Mouse (Mus musculus) left cerebral cortex, adult 8-10 months (tissue): Measurements from ENCODE around the gene Fchsd2. TPM values are rescaled to one million over a fixed set of nuclear protein-coding genes. Genes with fewer than 3 reads are reported as not detected.

Source experiments
- DNase-seq, 2 experiments: peaks; one replicate each; pipeline ENCODE4 v3.0.0; 2022; ENCODE audit warnings: low spot score in 2 of 2
- total RNA-seq, 4 experiments: library from RNA; stranded (reverse); gene quantifications; 2 replicates each; pipeline ENCODE4 v1.2.4; 2022

The Fchsd2 gene
- 10 to 100 TPM; 44.1 to 47.7 (median 46.5) TPM for total RNA-seq

DNA sequence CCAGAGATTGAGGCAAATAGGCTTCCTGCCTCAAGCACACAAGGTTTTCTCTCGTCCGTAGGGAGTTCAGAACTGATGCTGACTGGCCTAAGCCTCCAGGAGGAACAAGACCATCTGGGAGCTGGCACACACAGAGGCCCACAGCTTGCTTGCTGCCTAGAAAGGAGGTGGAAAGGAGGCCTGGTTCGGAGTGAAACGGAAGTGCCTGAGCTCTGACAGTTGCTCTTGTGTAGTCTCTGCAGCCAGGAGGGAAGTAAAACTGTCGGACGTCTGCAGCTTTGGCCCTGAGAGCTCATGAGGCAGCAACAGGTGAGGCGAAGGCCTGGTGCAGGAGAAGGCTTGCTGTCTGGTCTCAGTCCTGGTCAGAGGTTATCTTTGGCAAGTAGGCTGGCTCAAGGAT lies at the start of gene Fchsd2:
Fchsd2 (plus strand) TSS at position 246 of the 400 bp plus-strand sequence.
- no peak for DNase-seq

- no peak for DNase-seq
These were observed 48.7 kb upstream of the Fchsd2 start for GRCm38 (mm10) chr7:101043846-101044541.

DNA sequence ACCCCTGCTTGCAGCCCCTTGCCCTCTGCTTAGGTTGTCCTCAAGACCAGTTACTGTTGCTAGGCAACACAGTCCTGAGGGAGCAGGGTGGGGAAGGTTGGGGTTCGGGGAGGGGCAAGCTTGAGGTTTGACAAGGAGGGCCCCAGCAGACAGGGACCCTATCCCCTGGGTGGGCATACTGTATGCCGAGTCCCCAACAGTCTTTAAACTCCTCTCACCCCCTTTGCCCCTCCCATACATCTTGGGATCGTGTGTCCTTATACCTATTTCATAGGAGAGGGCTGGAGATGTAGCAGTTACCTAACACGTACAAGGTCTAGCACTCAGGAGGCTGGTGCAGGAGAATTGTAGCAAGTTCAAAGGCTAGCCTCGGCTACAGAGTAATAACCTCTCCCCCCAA lies 44.4 kb upstream of the Fchsd2 start:
- DNase-seq, result no peak

DNA sequence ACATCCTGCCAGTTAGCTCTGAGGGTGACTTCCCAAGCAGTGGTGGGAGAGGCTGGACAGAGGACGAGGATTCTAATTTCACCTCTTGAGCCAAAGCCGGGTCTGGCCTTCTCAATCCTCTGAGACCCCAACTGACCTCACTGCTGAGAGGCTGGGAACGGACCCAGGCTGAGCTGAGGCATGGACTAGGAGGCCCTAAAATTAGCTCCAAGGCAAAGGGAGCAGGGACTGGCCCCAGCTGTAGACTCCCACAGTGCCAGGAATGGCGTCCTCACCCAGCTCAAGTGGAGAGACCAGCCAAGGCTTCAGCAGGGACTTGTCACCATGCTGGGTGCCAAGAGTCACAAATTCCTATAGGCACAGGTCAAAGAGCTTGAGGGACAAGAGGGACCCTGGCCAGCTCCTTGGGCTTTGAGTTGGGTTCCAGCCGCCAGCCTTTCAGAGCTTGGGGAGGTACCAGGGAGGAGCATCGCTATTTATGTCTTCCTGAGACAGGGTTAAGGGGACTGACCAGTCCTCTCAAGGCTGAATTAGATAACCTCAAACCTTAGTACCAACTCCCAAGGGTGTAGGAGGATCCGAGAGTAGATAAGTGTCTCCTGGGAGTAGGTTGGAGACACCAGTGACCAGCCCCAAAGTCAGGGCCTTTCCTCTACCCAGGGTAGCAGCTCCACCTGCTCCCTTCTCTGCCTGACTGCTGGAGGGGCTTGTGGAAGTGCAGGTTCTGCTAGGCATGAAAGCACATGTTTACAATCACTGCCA lies 43.2 kb upstream of the Fchsd2 start:
- no peak for DNase-seq

DNA sequence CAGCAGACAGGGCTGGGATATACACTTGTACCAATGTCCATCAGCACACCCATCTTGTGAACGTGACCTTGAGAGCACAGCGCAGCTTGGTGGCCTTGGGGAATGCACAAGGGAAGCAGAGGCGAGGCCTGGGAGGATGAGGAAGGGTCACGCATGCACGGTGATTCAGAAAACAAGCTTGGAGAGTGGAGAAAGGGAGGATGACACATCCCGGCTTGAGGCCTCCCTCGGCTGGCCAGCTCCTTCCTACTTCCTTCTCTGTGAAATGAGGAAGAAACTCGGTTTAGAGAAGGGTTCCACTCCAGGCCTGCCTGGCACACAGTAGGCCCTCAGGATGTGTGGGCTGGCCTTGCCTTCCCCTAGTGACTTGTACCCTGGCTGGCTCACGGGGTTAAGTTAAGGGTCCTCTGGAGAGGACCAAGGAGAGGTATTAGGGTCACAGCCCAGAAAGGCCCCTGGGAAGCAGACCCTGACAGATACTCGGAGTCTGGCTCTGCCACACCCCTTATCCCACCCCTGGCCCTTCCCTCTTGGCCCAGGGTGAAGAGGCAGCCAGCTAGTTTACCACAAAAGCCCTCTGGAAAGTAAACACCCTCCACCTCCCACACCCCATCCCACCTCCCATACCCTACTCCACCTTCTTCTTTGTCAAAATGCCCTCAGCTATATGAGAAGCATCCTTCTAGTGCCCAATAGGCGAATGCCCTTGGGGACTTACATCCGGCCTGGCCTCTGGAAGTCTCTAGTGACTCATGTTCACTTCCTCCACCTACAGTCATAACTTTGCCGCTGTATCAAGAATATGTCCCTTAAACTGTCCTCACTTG lies 41.7 kb upstream of the Fchsd2 start:
- no peak for DNase-seq

GRCm38 (mm10) chr7:101051551-101052221 lies 41.0 kb upstream of the Fchsd2 start:
- DNase-seq, result peak; percentile 16 to 22

- no peak for DNase-seq
These were observed 39.5 kb upstream of the Fchsd2 start for GRCm38 (mm10) chr7:101053136-101053535.

DNA sequence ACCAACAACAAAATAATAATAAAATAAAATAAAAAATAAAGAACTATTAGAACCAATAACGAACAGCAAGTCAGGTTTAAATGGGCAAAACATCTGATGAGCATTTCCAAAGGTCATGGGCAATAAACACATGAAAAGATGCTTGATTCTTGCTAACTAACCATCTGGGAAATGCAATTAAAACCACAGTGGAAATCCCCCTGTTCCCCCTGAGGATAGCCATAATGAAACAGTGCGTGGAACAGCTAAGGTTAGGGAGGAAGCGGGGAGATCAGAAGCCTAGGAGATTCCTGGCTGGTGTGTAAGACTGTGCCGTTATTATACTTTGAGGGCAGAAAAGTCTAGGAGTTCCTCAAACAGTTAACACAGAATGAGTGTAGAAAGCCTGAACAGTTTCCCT lies 35.4 kb upstream of the Fchsd2 start:
- DNase-seq, result no peak

GRCm38 (mm10) chr7:101059188-101059587 lies 33.5 kb upstream of the Fchsd2 start:
- DNase-seq, result no peak

- no peak for DNase-seq
These were observed 32.2 kb upstream of the Fchsd2 start for GRCm38 (mm10) chr7:101060476-101060875.

GRCm38 (mm10) chr7:101061381-101061780 lies 31.3 kb upstream of the Fchsd2 start:
- DNase-seq, result peak; percentile 53 to 79

DNA sequence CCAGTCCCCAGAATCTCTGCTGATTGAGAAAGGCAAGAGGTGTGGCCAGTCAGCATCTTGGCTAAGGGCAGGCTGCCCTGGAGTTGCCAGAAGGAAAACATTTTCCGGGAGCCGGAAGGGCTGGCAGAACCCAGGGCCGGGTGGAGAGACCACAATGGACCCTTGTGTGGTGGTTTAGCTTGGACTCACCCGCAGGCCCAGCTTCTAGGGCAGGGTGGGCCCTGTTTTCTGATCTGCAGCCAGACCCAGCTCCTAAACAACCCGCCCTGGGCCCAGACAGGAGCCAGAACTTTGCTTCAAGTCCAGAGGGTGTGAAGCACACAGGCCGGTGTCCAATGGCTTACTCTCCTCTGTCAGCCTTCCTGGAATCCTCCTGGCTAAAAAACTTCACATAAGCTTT lies 30.4 kb upstream of the Fchsd2 start:
- peak; percentile 6 to 69 for DNase-seq

DNA sequence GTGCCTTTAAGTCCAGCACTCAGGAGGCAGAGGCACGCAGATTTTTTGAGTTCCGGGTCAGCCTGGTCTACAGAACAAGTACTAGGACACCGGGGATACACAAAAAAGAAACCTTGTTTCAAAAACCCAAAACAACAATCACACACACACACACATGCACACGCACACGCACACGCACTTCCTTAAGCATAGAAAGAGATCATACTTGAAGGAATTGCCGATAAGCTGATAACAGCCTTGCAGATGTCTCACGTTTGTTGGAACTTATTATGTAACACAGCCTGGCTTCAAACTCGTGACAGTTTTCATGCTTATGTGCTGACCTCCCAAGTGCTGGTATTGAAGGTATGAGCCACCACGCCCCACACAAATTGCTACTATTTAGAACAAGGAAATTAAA lies 29.1 kb upstream of the Fchsd2 start:
- no peak for DNase-seq

- DNase-seq, result no peak
These were observed 27.7 kb upstream of the Fchsd2 start for GRCm38 (mm10) chr7:101064697-101065688.

- DNase-seq, result no peak
These were observed 26.7 kb upstream of the Fchsd2 start for GRCm38 (mm10) chr7:101066009-101066408.

DNA sequence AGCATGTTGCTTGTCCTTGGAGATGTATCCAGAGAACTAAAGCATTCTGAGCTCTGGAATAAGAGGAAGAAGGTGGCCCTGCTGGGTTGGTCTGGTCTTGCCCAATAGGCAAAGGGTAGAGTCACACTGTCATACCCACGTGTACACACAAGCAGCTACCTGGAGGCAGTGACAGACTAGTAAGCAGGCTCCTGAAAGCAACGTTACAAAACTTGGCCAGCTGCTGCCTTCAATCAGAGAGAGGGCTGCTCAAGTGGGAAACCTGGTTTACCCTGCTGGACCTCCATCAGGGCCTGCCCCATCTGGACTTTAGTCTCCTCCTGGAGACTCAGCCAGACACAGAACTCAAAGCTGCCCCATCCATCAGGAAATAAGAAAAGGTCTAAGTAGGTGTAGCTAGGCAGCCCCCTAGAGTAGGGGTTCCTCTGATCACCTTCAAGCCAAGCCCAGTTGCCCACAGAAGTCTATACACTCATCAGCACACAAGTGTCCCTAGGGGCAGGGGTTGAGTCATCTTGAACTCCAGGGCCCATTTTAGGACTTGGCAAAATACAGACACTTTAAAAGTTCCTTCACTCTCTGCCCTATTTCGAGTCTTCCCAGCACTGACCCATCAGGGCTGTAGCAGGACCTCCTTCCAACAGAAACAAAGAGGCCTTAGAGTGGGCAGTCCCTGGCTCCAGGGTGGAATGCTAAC lies 25.9 kb upstream of the Fchsd2 start:
- no peak for DNase-seq

- DNase-seq, result no peak
These were observed 25.1 kb upstream of the Fchsd2 start for GRCm38 (mm10) chr7:101067521-101067920.

GRCm38 (mm10) chr7:101069271-101069670 lies 23.4 kb upstream of the Fchsd2 start:
- DNase-seq, result no peak

- no peak for DNase-seq
These were observed 22.3 kb upstream of the Fchsd2 start for GRCm38 (mm10) chr7:101070406-101070805.

DNA sequence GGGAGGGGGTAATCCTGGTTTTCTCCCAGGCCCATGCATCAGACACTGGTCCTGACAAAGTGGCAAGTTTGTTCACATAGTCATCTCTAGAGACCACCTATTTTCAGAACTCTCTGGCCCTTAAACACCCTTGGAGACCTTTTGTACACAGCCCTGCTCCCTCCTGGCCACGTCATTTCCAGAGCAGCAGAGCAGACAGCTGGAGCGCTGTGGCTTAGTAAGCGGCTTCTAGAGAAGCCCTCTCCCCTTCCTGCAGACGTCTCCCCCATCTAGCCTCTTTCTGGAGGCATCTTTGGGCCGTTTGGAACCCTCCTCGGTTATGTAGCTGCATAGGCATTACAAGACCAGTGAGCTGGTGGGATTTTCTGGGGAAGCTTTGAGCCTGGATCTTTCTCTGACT lies 21.6 kb upstream of the Fchsd2 start:
- no peak for DNase-seq
